Mouse (Mus musculus) urinary bladder, adult 18-20 months (tissue): ENCODE data around the gene Lgals9.

ENCODE experiments used
- DNase-seq, 2 experiments: peaks; one replicate each; pipeline ENCODE4 v3.0.0; 2022; ENCODE audit warnings: low spot score in 2 of 2, mixed read lengths in 2 of 2

Gene Lgals9

GRCm38 (mm10) chr11:78920411-78920939 is 64.3 kb downstream of the Lgals9 start, which contains the start of gene Nos2:
Nos2 (plus strand) TSS chr11:78920787.
- DNase-seq, result no peak

- DNase-seq, result no peak
Observed at GRCm38 (mm10) chr11:78919745-78920144, 65.0 kb downstream of the Lgals9 start.

- DNase-seq, result no peak
Observed at GRCm38 (mm10) chr11:78916410-78916809, 68.3 kb downstream of the Lgals9 start.

- DNase-seq, result no peak
Observed at GRCm38 (mm10) chr11:78915473-78915872, 69.3 kb downstream of the Lgals9 start.
